Comparison of ENCODE assay signal across 8 mouse cellular contexts in the genomic region with DNA sequence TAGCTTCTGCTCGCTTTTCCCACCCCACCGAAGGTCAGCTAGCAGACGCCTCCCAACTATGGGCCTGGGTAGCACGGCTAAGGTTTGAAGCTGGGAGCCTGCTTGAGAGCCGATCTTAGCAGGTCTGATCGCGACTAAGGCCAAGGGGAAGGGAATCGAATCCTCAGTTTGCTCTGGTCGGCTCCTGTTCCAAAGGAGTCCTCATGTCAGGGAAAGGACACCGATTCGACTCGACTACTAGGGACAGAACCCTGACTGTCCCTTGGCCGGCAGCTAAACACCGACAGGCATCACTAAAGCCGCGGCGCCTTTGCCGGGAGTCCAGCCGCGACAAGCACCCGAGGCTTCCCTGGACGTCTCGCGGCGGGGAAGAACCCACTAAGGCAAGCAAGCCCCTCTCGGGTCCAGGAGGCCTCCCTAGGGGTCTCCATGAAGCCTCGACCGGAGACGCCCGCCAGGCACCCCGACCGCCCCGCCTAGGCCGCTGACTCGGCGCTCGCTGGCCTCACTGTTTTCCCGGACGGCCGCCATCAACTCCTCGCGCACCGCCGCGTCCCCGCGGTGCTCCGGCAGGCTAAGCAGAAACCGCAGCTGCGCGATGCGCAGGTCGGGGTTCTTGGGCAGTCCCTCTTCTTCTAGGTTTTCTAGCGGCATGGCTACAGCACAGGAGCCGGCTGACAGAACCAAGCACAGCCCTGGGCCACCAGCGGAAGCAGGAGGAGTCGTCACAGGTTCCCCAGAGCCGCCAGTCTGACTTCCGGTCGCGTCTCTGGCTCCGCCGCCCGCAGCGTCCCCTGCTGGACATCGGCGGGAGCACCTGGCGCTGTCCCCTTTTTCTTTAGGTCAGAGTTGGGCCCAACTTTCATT. TPM values are rescaled to one million over a fixed set of nuclear protein-coding genes. Genes with fewer than 3 reads are reported as not detected.
A peak's percentile ranks its signal among the peaks of the same experiment; 100 is the strongest.
DNase-seq lines count a peak whose midpoint lies in the region; ATAC-seq and TF ChIP-seq lines count a peak whose summit lies in the region.

Gene Psmd6 (minus strand): TSS at position 755 of the 867 bp plus-strand sequence.

- no peaks in the 10 kb centered on the region; the same call in 1 of the 2 replicates for H3K4me1 ChIP-seq in bone marrow, adult 2 months (ENCODE audit: control insufficient read depth, insufficient read depth, low read length)
- H3K4me1 ChIP-seq in embryonic facial prominence, embryonic 15.5 days: peaks cover 13% of the 10 kb centered on the region; the same call in 1 of the 2 replicates
- H3K4me1 ChIP-seq in limb, embryonic 14.5 days (ENCODE audit: control insufficient read depth, insufficient read depth, low read length): peaks cover 3% of the 10 kb centered on the region; the same call in 1 of the 2 replicates
- peaks cover 7% of the 10 kb centered on the region; the same call in 1 of the 2 replicates for H3K4me1 ChIP-seq in midbrain, postnatal 0 days (ENCODE audit: insufficient read depth, low read length)

- peak; percentile 51; the same call in 1 of the 2 replicates for TF ChIP-seq POLR2A in bone marrow, adult 2 months (IDR thresholded peaks at IDR 0.05; ENCODE audit: borderline replicate concordance, control insufficient read depth, low read depth, low read length)
- peak; percentile 61; the same call in 1 of the 2 replicates for TF ChIP-seq POLR2A in limb, embryonic 14.5 days (IDR thresholded peaks at IDR 0.05; ENCODE audit: borderline replicate concordance, extremely low read depth, insufficient read depth, insufficient read length)

- under 1% methylated on average over 68 of the region's 68 CpGs for WGBS in bone marrow, adult 2 months
- WGBS in embryonic facial prominence, embryonic 15.5 days: 1% methylated on average over 68 of the region's 68 CpGs
- 1% methylated on average over 58 of the region's 68 CpGs for WGBS in limb, embryonic 14.5 days
- WGBS in midbrain, postnatal 0 days: 1% methylated on average over 62 of the region's 68 CpGs

- no peaks in the 10 kb centered on the region for H3K9me3 ChIP-seq in embryonic facial prominence, embryonic 15.5 days (replicated peaks)
- H3K9me3 ChIP-seq in limb, embryonic 14.5 days (ENCODE audit: control insufficient read depth, low read length): no peaks in the 10 kb centered on the region
- H3K9me3 ChIP-seq in midbrain, postnatal 0 days (ENCODE audit: low read length): no peaks in the 10 kb centered on the region

- H3K4me2 ChIP-seq in embryonic facial prominence, embryonic 15.5 days (replicated peaks): peak within 1 kb of the TSS; percentile 82
- H3K4me2 ChIP-seq in limb, embryonic 14.5 days (replicated peaks; ENCODE audit: low read depth, low read length, severe bottlenecking): peak within 1 kb of the TSS; percentile 48
- H3K4me2 ChIP-seq in midbrain, postnatal 0 days (ENCODE audit: low read depth, low read length, poor library complexity, severe bottlenecking): peak within 1 kb of the TSS; percentile 81

- H3K27ac ChIP-seq in bone marrow, adult 2 months (ENCODE audit: control insufficient read depth, insufficient read depth, low read depth, low read length, poor library complexity): peak within 1 kb of the TSS; percentile 84
- peak within 1 kb of the TSS; percentile 89 for H3K27ac ChIP-seq in embryonic facial prominence, embryonic 15.5 days (replicated peaks)
- H3K27ac ChIP-seq in limb, embryonic 14.5 days (replicated peaks; ENCODE audit: low read depth, low read length): peak within 1 kb of the TSS; percentile 68
- peak within 1 kb of the TSS; percentile 85 for H3K27ac ChIP-seq in midbrain, postnatal 0 days (ENCODE audit: low read depth, low read length)

- H3K27me3 ChIP-seq in embryonic facial prominence, embryonic 15.5 days: no peaks in the 10 kb centered on the region
- no peaks in the 10 kb centered on the region for H3K27me3 ChIP-seq in limb, embryonic 14.5 days (ENCODE audit: control insufficient read depth, insufficient read depth, low read length)
- H3K27me3 ChIP-seq in midbrain, postnatal 0 days (ENCODE audit: insufficient read depth, low read length): no peaks in the 10 kb centered on the region

- H3K9ac ChIP-seq in embryonic facial prominence, embryonic 15.5 days: peak within 1 kb of the TSS; percentile 92
- peak within 1 kb of the TSS; percentile 91 for H3K9ac ChIP-seq in limb, embryonic 14.5 days (ENCODE audit: low read depth, low read length, severe bottlenecking)
- peak within 1 kb of the TSS; percentile 93 for H3K9ac ChIP-seq in midbrain, postnatal 0 days (replicated peaks; ENCODE audit: low read length, poor library complexity, severe bottlenecking)

- H3K36me3 ChIP-seq in embryonic facial prominence, embryonic 15.5 days: peaks cover 23% of the 10 kb centered on the region; the same call in 1 of the 2 replicates
- H3K36me3 ChIP-seq in limb, embryonic 14.5 days (ENCODE audit: control insufficient read depth, insufficient read depth, low read length): peaks cover 36% of the 10 kb centered on the region
- H3K36me3 ChIP-seq in midbrain, postnatal 0 days (ENCODE audit: insufficient read depth, low read length): peaks cover 9% of the 10 kb centered on the region

- DNase-seq in 416B (ENCODE audit: low read depth): peak; percentile 86
- DNase-seq in heart, adult 8-10 months (ENCODE audit: low spot score): peak; percentile 88
- peak; percentile 94 for DNase-seq in kidney, adult 9 months
- peak; percentile 83 for DNase-seq in limb, embryonic 14.5 days (ENCODE audit: low spot score)
- peak; percentile 93 for DNase-seq in midbrain, postnatal 0 days (ENCODE audit: low spot score)
- DNase-seq in spleen, postnatal 14 days (ENCODE audit: low spot score in 2 of 2): peak; percentile 82 to 91

- peak within 1 kb of the TSS; percentile 85 for H3K4me3 ChIP-seq in bone marrow, adult 2 months (replicated peaks; ENCODE audit: control insufficient read depth, low read depth, low read length)
- H3K4me3 ChIP-seq in embryonic facial prominence, embryonic 15.5 days (replicated peaks): peak within 1 kb of the TSS; percentile 95
- peak within 1 kb of the TSS; percentile 91 for H3K4me3 ChIP-seq in limb, embryonic 14.5 days (replicated peaks; ENCODE audit: low read length)
- peak within 1 kb of the TSS; percentile 100 for H3K4me3 ChIP-seq in midbrain, postnatal 0 days (ENCODE audit: low read depth, low read length)

- TF ChIP-seq CTCF in bone marrow, adult 2 months (IDR thresholded peaks at IDR 0.05; ENCODE audit: control insufficient read depth, insufficient read depth, low read length): peak; percentile 95
- peak; percentile 98 for TF ChIP-seq CTCF in midbrain, postnatal 0 days (IDR thresholded peaks at IDR 0.05)

- ATAC-seq in embryonic facial prominence, embryonic 15.5 days (ENCODE audit: insufficient number of reproducible peaks, low FRiP score, low TSS enrichment, low read depth): peak; percentile 92
- ATAC-seq in limb, embryonic 14.5 days (ENCODE audit: low FRiP score, low read depth): peak; percentile 93
- peak; percentile 97 for ATAC-seq in midbrain, postnatal 0 days (ENCODE audit: low FRiP score)

RNA-seq across cellular contexts. Expression of gene Psmd6, which starts in this region (rescaled TPM):
- polyA plus RNA-seq in bone marrow, adult 2 months (2011; ENCODE audit: insufficient read depth, insufficient read length, low replicate concordance, missing spikeins): 39.5 and 74.7 TPM in 2 replicates
- 203 and 215 TPM in 2 replicates for polyA plus RNA-seq in embryonic facial prominence, embryonic 15.5 days (2015; fragmentation: Nextera tagmentation; extraction: Ambion mirVana)
- total RNA-seq in heart, adult 8-10 months (2022): 10 to 100 TPM; 77.2 to 81.1 (median 79.8) TPM
- polyA plus RNA-seq in limb, embryonic 14.5 days (2012; rRNA removed): 80.6 and 103 TPM in 2 replicates
- 232 and 234 TPM in 2 replicates for polyA plus RNA-seq in limb, embryonic 14.5 days (2014; fragmentation: Nextera tagmentation; extraction: Ambion mirVana)
- total RNA-seq in midbrain, postnatal 0 days (2014; rRNA removed): 131 and 166 TPM in 2 replicates
- 225 and 233 TPM in 2 replicates for polyA plus RNA-seq in midbrain, postnatal 0 days (2015; fragmentation: Nextera tagmentation; extraction: Ambion mirVana)

Comparison
In these comparisons a context has a peak if more than half of its experiments do, and no peak if none do; other contexts are left out.
1. Peak in every context shown above with its lines: DNase-seq, ATAC-seq, H3K4me3 ChIP-seq and H3K27ac ChIP-seq.